Mouse (Mus musculus): Measurements from ENCODE around the gene Jph4. TPM values are rescaled to one million over a fixed set of nuclear protein-coding genes. Genes with fewer than 3 reads are reported as not detected.

The Jph4 gene
- polyA plus RNA-seq, 1 experiment from 2014 or later: 2.8 TPM

DNA sequence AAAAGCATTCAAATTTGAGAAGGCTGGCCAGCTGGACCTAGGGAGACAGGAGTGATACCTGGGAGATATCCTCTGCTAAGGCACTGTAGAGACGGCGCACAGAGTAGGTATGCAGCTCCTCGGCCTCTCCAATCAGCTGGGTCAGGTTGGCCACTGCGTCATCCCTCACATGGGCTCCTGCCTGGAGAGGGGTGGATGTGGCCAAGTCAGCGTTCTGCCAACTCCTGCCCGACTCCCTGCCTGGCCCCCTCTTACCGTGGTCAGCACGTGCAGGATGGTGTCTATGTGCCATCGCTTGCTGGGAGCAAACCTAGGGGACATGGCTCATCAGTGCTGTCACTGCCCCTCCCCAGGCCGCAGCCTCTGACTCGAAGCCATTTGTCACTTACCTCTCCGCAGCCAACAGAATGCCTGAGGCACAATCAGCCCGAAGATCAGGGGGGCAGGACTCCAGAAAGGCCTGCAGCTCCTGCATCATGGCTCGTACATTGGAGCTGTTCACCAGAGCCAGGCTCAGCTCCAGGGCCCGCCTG, 14.4 kb downstream of the Jph4 start:
- H3K9me3 ChIP-seq (ENCODE audit: control insufficient read depth, low read length): no peaks in the 10 kb centered on the region
- H3K27ac ChIP-seq (ENCODE audit: low read depth, low read length): no peak overlapping the region
- H3K4me1 ChIP-seq (ENCODE audit: control insufficient read depth, insufficient read depth, low read length): peaks cover 11% of the 10 kb centered on the region
- no peaks in the 10 kb centered on the region for H3K36me3 ChIP-seq (ENCODE audit: control insufficient read depth, insufficient read depth, low read length)
- H3K4me2 ChIP-seq: no peak overlapping the region
- no peak for ATAC-seq (ENCODE audit: low FRiP score)
- DNase-seq (ENCODE audit: low spot score, missing footprints): no peak
- no peaks in the 10 kb centered on the region; the same call in 1 of the 2 replicates for H3K27me3 ChIP-seq (ENCODE audit: control insufficient read depth, insufficient read depth, low read length)
- no peak overlapping the region for H3K9ac ChIP-seq (ENCODE audit: low read length)
- H3K4me3 ChIP-seq (ENCODE audit: low read depth, low read length): no peak overlapping the region
- 86% methylated on average over 15 of the region's 15 CpGs for WGBS

DNA sequence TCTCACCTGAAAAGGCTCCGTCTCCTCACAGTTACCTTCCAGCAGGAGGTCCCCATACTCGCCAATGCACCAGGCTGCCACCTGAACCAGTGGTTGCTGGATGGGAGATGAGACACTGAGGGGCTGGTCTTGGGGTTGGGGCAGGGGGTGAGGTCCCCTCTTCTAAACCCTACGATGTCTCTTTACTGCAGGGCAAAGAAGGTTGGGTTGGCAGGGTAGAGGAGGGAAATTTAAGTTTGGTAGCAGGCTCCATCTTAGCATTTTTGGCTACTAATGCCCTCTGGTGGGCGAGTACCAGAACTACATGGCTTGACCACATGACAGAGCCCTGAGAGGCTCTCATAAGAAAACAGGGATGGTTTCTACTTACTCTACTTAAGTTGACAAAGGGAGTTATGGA, 15.1 kb downstream of the Jph4 start:
- Histone ChIP-seq H3K4me2 (no peak overlapping the region), H3K36me3 (ENCODE audit: control insufficient read depth, insufficient read depth, low read length) (no peaks in the 10 kb centered on the region)
- ATAC-seq (ENCODE audit: low FRiP score): no peak

DNA sequence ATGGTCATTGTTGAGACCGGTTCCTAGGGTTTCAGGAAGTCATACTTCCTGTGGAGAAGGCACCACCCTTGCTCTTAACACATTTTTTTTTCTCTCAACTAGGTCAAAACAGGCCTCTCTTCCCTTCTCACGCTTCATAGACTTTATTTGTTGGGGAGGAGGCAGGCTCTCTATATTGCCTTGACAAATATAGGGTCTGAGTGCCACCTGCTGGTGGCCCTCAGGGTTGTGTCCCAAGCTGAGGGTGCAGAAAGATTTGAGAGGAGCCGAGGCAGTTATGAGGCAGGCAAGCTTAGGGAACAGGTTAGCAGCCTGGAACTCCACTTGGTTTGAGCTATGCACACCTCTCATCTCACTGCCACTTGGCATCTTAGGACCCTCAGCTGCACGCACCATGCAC, 18.7 kb downstream of the Jph4 start:
- H3K27ac ChIP-seq (ENCODE audit: low read depth, low read length): no peak overlapping the region

More for the DNA sequence above, 15.1 kb downstream of the Jph4 start:
- DNase-seq (ENCODE audit: low spot score, missing footprints): no peak
- H3K9ac ChIP-seq (ENCODE audit: low read length): no peak overlapping the region
- no peak overlapping the region for H3K27ac ChIP-seq (ENCODE audit: low read depth, low read length)
- H3K27me3 ChIP-seq (ENCODE audit: control insufficient read depth, insufficient read depth, low read length): no peaks in the 10 kb centered on the region
- no peaks in the 10 kb centered on the region for H3K9me3 ChIP-seq (ENCODE audit: control insufficient read depth, low read length)
- 46% methylated on average over 4 of the region's 4 CpGs for WGBS
- no peak overlapping the region for H3K4me3 ChIP-seq (ENCODE audit: low read depth, low read length)
- peaks cover 18% of the 10 kb centered on the region for H3K4me1 ChIP-seq (ENCODE audit: control insufficient read depth, insufficient read depth, low read length)

DNA sequence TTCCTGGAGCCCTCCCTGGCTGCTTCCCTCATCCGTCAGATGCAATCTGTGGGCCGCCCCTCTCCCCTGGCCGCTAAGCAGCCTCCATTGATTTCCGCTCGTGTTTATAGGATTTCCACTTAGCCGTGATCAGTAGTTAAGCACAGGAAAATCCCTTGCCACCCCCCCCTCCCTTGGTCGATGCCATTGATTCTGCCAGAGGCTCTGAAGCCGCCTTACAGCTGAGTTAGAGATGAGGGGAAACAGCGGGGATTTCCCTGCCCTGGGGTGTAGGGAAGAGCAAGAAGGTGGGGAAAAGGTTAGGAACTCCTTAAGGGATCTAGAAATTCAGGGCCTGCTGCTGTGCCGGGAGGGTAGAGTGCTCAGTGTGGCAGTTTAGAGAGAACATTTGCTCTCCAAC, 19.1 kb downstream of the Jph4 start:
- 63% methylated on average over 10 of the region's 10 CpGs for WGBS
- H3K4me3 ChIP-seq (ENCODE audit: low read depth, low read length): no peak overlapping the region
- H3K9ac ChIP-seq (ENCODE audit: low read length): no peak overlapping the region
- H3K4me2 ChIP-seq: no peak overlapping the region
- ATAC-seq (ENCODE audit: low FRiP score) (0 out of 2 replicates have a peak, but pooled peaks have one; percentile 7), DNase-seq (ENCODE audit: low spot score, missing footprints) (no peak)
- no peak overlapping the region for H3K27ac ChIP-seq (ENCODE audit: low read depth, low read length)
- no peaks in the 10 kb centered on the region for H3K9me3 ChIP-seq (ENCODE audit: control insufficient read depth, low read length)
- no peaks in the 10 kb centered on the region for H3K36me3 ChIP-seq (ENCODE audit: control insufficient read depth, insufficient read depth, low read length)
- peaks cover 19% of the 10 kb centered on the region for H3K4me1 ChIP-seq (ENCODE audit: control insufficient read depth, insufficient read depth, low read length)
- no peaks in the 10 kb centered on the region for H3K27me3 ChIP-seq (ENCODE audit: control insufficient read depth, insufficient read depth, low read length)

More for the DNA sequence above, 18.7 kb downstream of the Jph4 start:
- Histone ChIP-seq H3K4me3 (ENCODE audit: low read depth, low read length) (no peak overlapping the region), H3K4me1 (ENCODE audit: control insufficient read depth, insufficient read depth, low read length) (peaks cover 19% of the 10 kb centered on the region), H3K27me3 (ENCODE audit: control insufficient read depth, insufficient read depth, low read length) (no peaks in the 10 kb centered on the region), H3K36me3 (ENCODE audit: control insufficient read depth, insufficient read depth, low read length) (no peaks in the 10 kb centered on the region), H3K9ac (ENCODE audit: low read length) (no peak overlapping the region), H3K4me2 (no peak overlapping the region), H3K9me3 (ENCODE audit: control insufficient read depth, low read length) (no peaks in the 10 kb centered on the region)
- ATAC-seq (ENCODE audit: low FRiP score) (no peak), DNase-seq (ENCODE audit: low spot score, missing footprints) (peak; percentile 93)
- WGBS: 67% methylated on average over 4 of the region's 4 CpGs

DNA sequence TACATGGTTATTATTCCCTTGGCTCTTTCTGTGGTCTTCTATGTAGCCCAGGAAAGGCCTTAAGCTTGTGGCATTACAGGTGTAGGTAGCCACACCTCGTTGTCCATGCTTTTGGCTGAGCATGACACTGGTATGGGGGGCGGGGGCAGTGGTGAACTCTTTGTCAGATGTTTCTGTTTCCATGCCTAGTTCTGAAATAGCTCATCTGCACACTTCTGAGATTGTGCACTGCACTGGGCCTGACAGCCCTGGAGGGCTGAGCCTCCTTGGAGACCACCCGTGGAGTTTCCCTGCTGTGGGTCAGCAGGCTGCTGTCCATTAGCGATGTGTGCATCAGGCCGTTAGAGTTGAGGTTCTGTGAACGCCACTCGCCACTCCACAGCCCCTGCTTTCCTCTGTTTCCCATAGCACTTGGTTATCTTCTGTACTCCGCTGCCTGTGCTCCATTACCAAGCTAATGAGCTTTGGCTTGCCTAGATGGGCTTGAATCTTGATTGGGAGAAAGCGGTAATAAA, 20.1 kb downstream of the Jph4 start:
- no peak for ATAC-seq (ENCODE audit: low FRiP score)
- no peaks in the 10 kb centered on the region for H3K36me3 ChIP-seq (ENCODE audit: control insufficient read depth, insufficient read depth, low read length)
- no peaks in the 10 kb centered on the region for H3K27me3 ChIP-seq (ENCODE audit: control insufficient read depth, insufficient read depth, low read length)
- H3K4me3 ChIP-seq (ENCODE audit: low read depth, low read length): no peak overlapping the region
- H3K27ac ChIP-seq (ENCODE audit: low read depth, low read length): no peak overlapping the region
- no peaks in the 10 kb centered on the region for H3K9me3 ChIP-seq (ENCODE audit: control insufficient read depth, low read length)
- H3K4me1 ChIP-seq (ENCODE audit: control insufficient read depth, insufficient read depth, low read length): peaks cover 19% of the 10 kb centered on the region
- DNase-seq (ENCODE audit: low spot score, missing footprints): no peak
- 58% methylated on average over 9 of the region's 9 CpGs for WGBS
- H3K9ac ChIP-seq (ENCODE audit: low read length): no peak overlapping the region
- peak overlapping the region; percentile 2; the same call in 1 of the 2 replicates for H3K4me2 ChIP-seq

DNA sequence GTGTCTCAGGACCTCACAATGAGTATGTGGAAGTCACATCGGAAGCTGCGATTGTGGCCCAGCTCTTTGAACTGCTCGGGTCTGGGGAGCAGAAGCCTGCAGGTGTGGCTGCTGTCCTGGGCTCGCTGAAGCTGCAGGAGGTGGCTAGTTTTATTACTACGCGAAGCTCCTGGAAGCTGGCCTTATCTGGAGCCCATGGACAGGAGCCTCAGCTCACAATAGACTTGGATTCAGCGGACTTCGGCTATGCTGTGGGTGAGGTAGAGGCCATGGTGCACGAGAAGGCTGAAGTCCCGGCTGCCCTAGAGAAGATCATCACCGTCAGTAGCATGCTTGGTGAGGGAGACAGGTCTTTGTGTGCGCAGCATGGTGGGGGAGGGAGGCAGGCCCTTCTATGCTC, 21.1 kb downstream of the Jph4 start:
- no peaks in the 10 kb centered on the region for H3K9me3 ChIP-seq (ENCODE audit: control insufficient read depth, low read length)
- ATAC-seq (ENCODE audit: low FRiP score): no peak
- no peak for DNase-seq (ENCODE audit: low spot score, missing footprints)
- no peaks in the 10 kb centered on the region for H3K36me3 ChIP-seq (ENCODE audit: control insufficient read depth, insufficient read depth, low read length)
- peak overlapping the region; percentile 24 for H3K9ac ChIP-seq (ENCODE audit: low read length)
- H3K4me1 ChIP-seq (ENCODE audit: control insufficient read depth, insufficient read depth, low read length): peaks cover 26% of the 10 kb centered on the region
- WGBS: 72% methylated on average over 12 of the region's 12 CpGs
- H3K4me3 ChIP-seq (ENCODE audit: low read depth, low read length): peak overlapping the region; percentile 60
- no peaks in the 10 kb centered on the region for H3K27me3 ChIP-seq (ENCODE audit: control insufficient read depth, insufficient read depth, low read length)
- no peak overlapping the region for H3K27ac ChIP-seq (ENCODE audit: low read depth, low read length)
- peak overlapping the region; percentile 75 for H3K4me2 ChIP-seq

DNA sequence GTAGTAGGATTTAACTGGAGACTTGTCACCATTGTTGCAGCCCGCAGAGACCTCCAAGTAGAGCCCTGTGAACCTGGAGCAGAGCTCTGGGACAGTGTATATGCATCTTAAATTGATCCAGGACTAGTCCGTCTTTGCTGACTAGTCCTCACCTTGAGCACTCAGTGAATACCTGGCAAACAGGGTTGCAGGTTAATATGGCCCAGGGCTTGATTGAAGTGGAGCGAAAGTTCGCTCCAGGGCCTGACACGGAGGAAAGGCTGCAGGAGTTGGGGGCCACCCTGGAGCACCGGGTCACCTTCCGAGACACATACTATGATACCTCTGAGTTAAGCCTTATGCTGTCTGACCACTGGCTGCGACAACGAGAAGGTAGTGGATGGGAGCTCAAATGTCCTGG, 21.5 kb downstream of the Jph4 start:
- H3K4me3 ChIP-seq (ENCODE audit: low read depth, low read length): peak overlapping the region; percentile 60
- 56% methylated on average over 9 of the region's 9 CpGs for WGBS

DNA sequence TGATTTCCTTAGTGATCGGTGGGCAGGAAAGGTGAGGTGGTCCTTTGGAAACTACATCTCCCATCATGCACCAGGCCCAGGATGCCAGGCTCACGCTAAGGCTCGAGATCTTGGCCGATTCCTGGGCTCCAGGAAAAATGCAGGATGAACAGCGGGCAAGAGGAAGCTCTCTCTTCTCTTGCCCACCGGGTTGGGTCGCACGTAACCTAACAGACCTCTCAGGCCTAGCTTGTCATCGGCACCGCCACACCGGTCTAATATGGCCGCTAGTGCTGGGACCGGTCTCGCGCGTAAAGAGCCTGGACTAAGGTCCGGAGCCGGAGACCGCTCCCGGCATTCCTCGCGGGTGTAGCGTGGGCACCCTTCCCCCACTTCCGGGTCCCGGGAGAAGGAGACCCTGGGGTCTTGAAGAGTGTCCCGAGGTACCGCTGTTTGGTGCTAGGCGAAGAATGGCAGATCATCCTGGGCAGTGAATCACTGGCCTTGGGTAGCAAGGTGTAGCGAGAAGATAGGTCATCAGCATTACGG, 22.0 kb downstream of the Jph4 start, which contains the start of gene Thtpa:
TSS of gene Thtpa (plus strand) at position 81 of the 528 bp plus-strand sequence.
- Histone ChIP-seq H3K27ac (ENCODE audit: low read depth, low read length) (peak within 1 kb of the TSS; percentile 55), H3K36me3 (ENCODE audit: control insufficient read depth, insufficient read depth, low read length) (no peaks in the 10 kb centered on the region), H3K27me3 (ENCODE audit: control insufficient read depth, insufficient read depth, low read length) (no peaks in the 10 kb centered on the region), H3K4me3 (ENCODE audit: low read depth, low read length) (peak within 1 kb of the TSS; percentile 60), H3K9me3 (ENCODE audit: control insufficient read depth, low read length) (no peaks in the 10 kb centered on the region), H3K4me2 (peak within 1 kb of the TSS; percentile 75), H3K4me1 (ENCODE audit: control insufficient read depth, insufficient read depth, low read length) (peaks cover 29% of the 10 kb centered on the region), H3K9ac (ENCODE audit: low read length) (peak within 1 kb of the TSS; percentile 80)
- WGBS: under 1% methylated on average over 30 of the region's 30 CpGs
- peak; percentile 98 for DNase-seq (ENCODE audit: low spot score, missing footprints)
- peak; percentile 65 for ATAC-seq (ENCODE audit: low FRiP score)

More for the DNA sequence above, 21.5 kb downstream of the Jph4 start:
- Histone ChIP-seq H3K4me2 (peak overlapping the region; percentile 75), H3K36me3 (ENCODE audit: control insufficient read depth, insufficient read depth, low read length) (no peaks in the 10 kb centered on the region), H3K27ac (ENCODE audit: low read depth, low read length) (peak overlapping the region; percentile 55; the same call in 1 of the 2 replicates), H3K9ac (ENCODE audit: low read length) (peak overlapping the region; percentile 80), H3K27me3 (ENCODE audit: control insufficient read depth, insufficient read depth, low read length) (no peaks in the 10 kb centered on the region), H3K4me1 (ENCODE audit: control insufficient read depth, insufficient read depth, low read length) (peaks cover 27% of the 10 kb centered on the region), H3K9me3 (ENCODE audit: control insufficient read depth, low read length) (no peaks in the 10 kb centered on the region)
- DNase-seq (ENCODE audit: low spot score, missing footprints) (no peak), ATAC-seq (ENCODE audit: low FRiP score) (no peak)

DNA sequence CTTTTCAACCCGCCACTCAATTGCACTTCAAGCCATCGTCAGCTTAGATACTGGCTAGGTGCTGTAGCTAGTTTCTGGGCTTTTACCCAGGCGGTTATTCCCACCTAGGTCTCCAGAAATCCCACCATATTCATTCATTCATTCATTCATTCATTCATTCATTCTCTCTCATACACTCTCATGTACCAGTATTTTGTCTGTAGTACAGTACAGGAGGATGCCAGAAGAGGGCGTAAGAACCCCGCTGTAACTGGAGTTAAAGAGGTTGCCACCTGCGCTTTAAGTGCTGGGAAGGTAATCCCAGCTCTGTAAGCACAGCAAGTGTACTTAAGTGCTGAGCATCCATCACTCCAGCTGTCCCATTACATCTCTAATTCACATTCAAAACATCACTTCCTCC, 22.8 kb downstream of the Jph4 start:
- Histone ChIP-seq H3K27ac (ENCODE audit: low read depth, low read length) (no peak overlapping the region), H3K4me1 (ENCODE audit: control insufficient read depth, insufficient read depth, low read length) (peaks cover 36% of the 10 kb centered on the region), H3K4me2 (no peak overlapping the region), H3K9ac (ENCODE audit: low read length) (no peak overlapping the region), H3K36me3 (ENCODE audit: control insufficient read depth, insufficient read depth, low read length) (no peaks in the 10 kb centered on the region), H3K27me3 (ENCODE audit: control insufficient read depth, insufficient read depth, low read length) (no peaks in the 10 kb centered on the region), H3K4me3 (ENCODE audit: low read depth, low read length) (no peak overlapping the region), H3K9me3 (ENCODE audit: control insufficient read depth, low read length) (no peaks in the 10 kb centered on the region)
- 39% methylated on average over 6 of the region's 6 CpGs for WGBS
- ATAC-seq (ENCODE audit: low FRiP score) (no peak), DNase-seq (ENCODE audit: low spot score, missing footprints) (no peak)

All from midbrain, embryonic 11.5 days (tissue).